ENCODE assay signal across 8 mouse cellular contexts in genomic region chr5:150118455-150119241, GRCm38 (mm10). TPM values are rescaled to one million over a fixed set of nuclear protein-coding genes. Genes with fewer than 3 reads are reported as not detected.
DNase-seq lines count a peak whose midpoint lies in the region; ATAC-seq and TF ChIP-seq lines count a peak whose summit lies in the region.

Fry (plus strand) TSS chr5:150118645.

- H3K36me3 ChIP-seq in heart, embryonic 12.5 days, result no peaks in the 10 kb centered on the region
- no peaks in the 10 kb centered on the region for H3K36me3 ChIP-seq in kidney, postnatal 0 days (ENCODE audit: insufficient read depth, low read length)
- H3K36me3 ChIP-seq in liver, adult 2 months (ENCODE audit: control insufficient read depth, insufficient read depth, low read length), result no peaks in the 10 kb centered on the region

- H3K79me2 ChIP-seq in liver, adult 2 months (ENCODE audit: control insufficient read depth, insufficient read depth, low read length), result no peaks in the 10 kb centered on the region

- no peak for TF ChIP-seq CTCF in kidney, postnatal 0 days (IDR thresholded peaks at IDR 0.05; ENCODE audit: low read depth)
- no peak for TF ChIP-seq CTCF in liver, adult 2 months (IDR thresholded peaks at IDR 0.05; ENCODE audit: low read depth, low read length)

- peak within 1 kb of the TSS; percentile 74 for H3K9ac ChIP-seq in heart, embryonic 12.5 days
- H3K9ac ChIP-seq in kidney, postnatal 0 days (ENCODE audit: low read depth, low read length), result peak within 1 kb of the TSS; percentile 55
- peak within 1 kb of the TSS; percentile 59; the same call in 1 of the 2 replicates for H3K9ac ChIP-seq in liver, adult 2 months (ENCODE audit: low read depth, low read length)

- peak; percentile 95 for ATAC-seq in erythroid progenitor cell, adult 5-6 weeks (replicated peaks; ENCODE audit: low FRiP score, poor library complexity, severe bottlenecking)
- peak; percentile 97 for ATAC-seq in heart, embryonic 12.5 days (ENCODE audit: insufficient number of reproducible peaks, low FRiP score)
- ATAC-seq in kidney, postnatal 0 days (replicated peaks; ENCODE audit: low FRiP score, low read depth), result peak; percentile 97
- peak; percentile 87 for ATAC-seq in monocyte, adult 5-6 weeks (replicated peaks; ENCODE audit: insufficient number of reproducible peaks, low FRiP score, low TSS enrichment, poor library complexity, severe bottlenecking)

- TF ChIP-seq POLR2A in liver, adult 2 months (IDR thresholded peaks at IDR 0.05; ENCODE audit: extremely low read depth, insufficient read depth, low read length), result no peak

- H3K4me2 ChIP-seq in heart, embryonic 12.5 days, result peak within 1 kb of the TSS; percentile 82
- peak within 1 kb of the TSS; percentile 90 for H3K4me2 ChIP-seq in kidney, postnatal 0 days (ENCODE audit: low read length)

- DNase-seq in 416B (ENCODE audit: low read depth), result peak; percentile 93
- DNase-seq in kidney, postnatal 0 days (ENCODE audit: low spot score), result peak; percentile 91
- peak; percentile 6 for DNase-seq in liver, adult 2 months (ENCODE audit: extremely low read depth, low read depth, low spot score)
- peak; percentile 98 to 99 for DNase-seq in spleen, postnatal 36 days (ENCODE audit: low spot score in 2 of 2)

- peaks cover 19% of the 10 kb centered on the region for H3K4me1 ChIP-seq in brown adipose tissue, adult 24 weeks (ENCODE audit: control insufficient read depth, insufficient read depth, insufficient read length, low read length)
- H3K4me1 ChIP-seq in heart, embryonic 12.5 days (replicated peaks), result peaks cover 30% of the 10 kb centered on the region
- no peaks in the 10 kb centered on the region for H3K4me1 ChIP-seq in kidney, postnatal 0 days (replicated peaks; ENCODE audit: insufficient read depth, low read length)
- peaks cover 3% of the 10 kb centered on the region; the same call in 1 of the 2 replicates for H3K4me1 ChIP-seq in liver, adult 2 months (ENCODE audit: control insufficient read depth, insufficient read depth, low read length)

- peak within 1 kb of the TSS; percentile 94 for H3K4me3 ChIP-seq in brown adipose tissue, adult 24 weeks (ENCODE audit: insufficient read depth, low read depth, low read length)
- H3K4me3 ChIP-seq in heart, embryonic 12.5 days, result peak within 1 kb of the TSS; percentile 87
- peak within 1 kb of the TSS; percentile 66 for H3K4me3 ChIP-seq in kidney, postnatal 0 days (replicated peaks; ENCODE audit: low read depth, low read length)
- H3K4me3 ChIP-seq in liver, adult 2 months (ENCODE audit: insufficient read depth, low read depth, low read length), result peak within 1 kb of the TSS; percentile 71

- peaks cover 3% of the 10 kb centered on the region; the same call in 1 of the 2 replicates for H3K9me3 ChIP-seq in heart, embryonic 12.5 days (replicated peaks)
- no peaks in the 10 kb centered on the region; the same call in 1 of the 2 replicates for H3K9me3 ChIP-seq in kidney, postnatal 0 days (replicated peaks; ENCODE audit: low read length)

- peak within 1 kb of the TSS; percentile 50 for H3K27ac ChIP-seq in brown adipose tissue, adult 24 weeks (replicated peaks; ENCODE audit: low read depth, low read length)
- H3K27ac ChIP-seq in heart, embryonic 12.5 days (ENCODE audit: poor library complexity, severe bottlenecking), result peak within 1 kb of the TSS; percentile 14; the same call in 1 of the 2 replicates
- H3K27ac ChIP-seq in kidney, postnatal 0 days, result 0 out of 2 replicates have a peak within 1 kb of the TSS, but pooled peaks have one; percentile 31
- H3K27ac ChIP-seq in liver, adult 2 months (replicated peaks; ENCODE audit: insufficient read depth, low read depth, low read length), result no peak within 1 kb of the TSS

- under 1% methylated on average over 68 of the region's 68 CpGs for WGBS in heart, embryonic 12.5 days
- WGBS in kidney, postnatal 0 days, result under 1% methylated on average over 68 of the region's 68 CpGs
- 2% methylated on average over 65 of the region's 68 CpGs for WGBS in liver, adult 2 months

- H3K27me3 ChIP-seq in heart, embryonic 12.5 days (replicated peaks), result 0 out of 2 replicates have a peak, but pooled peaks cover 3% of the 10 kb centered on the region
- no peaks in the 10 kb centered on the region for H3K27me3 ChIP-seq in kidney, postnatal 0 days (ENCODE audit: insufficient read depth, low read length)
- 0 out of 2 replicates have a peak, but pooled peaks cover 3% of the 10 kb centered on the region for H3K27me3 ChIP-seq in liver, adult 2 months (ENCODE audit: control insufficient read depth, insufficient read depth, low read length)

RNA-seq across cellular contexts. Expression of gene Fry, which starts in this region (rescaled TPM):
- 39.7 and 41.4 TPM in 2 replicates for polyA plus RNA-seq in brown adipose tissue, adult 24 weeks (2012; ENCODE audit: insufficient read depth, insufficient read length, missing spikeins)
- 13.8 and 24.1 TPM in 2 replicates for total RNA-seq in erythroid progenitor cell, adult 5-6 weeks (2015; ENCODE audit: low replicate concordance)
- total RNA-seq in erythroid progenitor cell, adult 5-6 weeks (2017; ENCODE audit: low replicate concordance), result 14.8 and 28.3 TPM in 2 replicates
- 30.6 and 37.2 TPM in 2 replicates for polyA plus RNA-seq in heart, embryonic 12.5 days (2016; fragmentation: Nextera tagmentation; extraction: Ambion mirVana)
- polyA plus RNA-seq in kidney, postnatal 0 days (2015; fragmentation: Nextera tagmentation; extraction: Ambion mirVana), result 8.5 and 9.6 TPM in 2 replicates
- total RNA-seq in liver, adult 2 months (2014; rRNA removed), result 1.8 and 2.2 TPM in 2 replicates
- 0.62 and 0.77 TPM in 2 replicates for polyA plus RNA-seq in liver, adult 2 months (2012; rRNA removed)
- total RNA-seq in monocyte, adult 5-6 weeks (2017), result 41.4 to 79.7 TPM (median 51.4 TPM) in 3 replicates

Comparison
In these comparisons a context has a peak if more than half of its experiments do, and no peak if none do; other contexts are left out.
1. DNase-seq: peak in every context shown above with its lines; median percentile 98 in spleen, postnatal 36 days; 93 in 416B; 91 in kidney, postnatal 0 days; 6 in liver, adult 2 months.